Mouse (Mus musculus) small intestine, adult 2 months (tissue): ENCODE results near the gene Usp29. TPM values are rescaled to one million over a fixed set of nuclear protein-coding genes. Genes with fewer than 3 reads are reported as not detected.

Source experiments
- H3K27ac ChIP-seq: fragments of 200-500 bp; 2 replicates; pipeline ENCODE4 v1.5.1; 2012; ENCODE audit warnings: low read depth, low read length, control low read depth, inconsistent platforms; ENCODE audit not compliant: insufficient read depth
- H3K27me3 ChIP-seq: fragments of 200-500 bp; 2 replicates; pipeline ENCODE4 v1.6.1; 2012; ENCODE audit warnings: mild to moderate bottlenecking, moderate library complexity, low read length, inconsistent platforms; ENCODE audit not compliant: control insufficient read depth, insufficient read depth
- H3K36me3 ChIP-seq: fragments of 200-500 bp; 2 replicates; pipeline ENCODE4 v1.6.1; 2012; ENCODE audit warnings: mild to moderate bottlenecking, low read length, control low read depth, inconsistent platforms; ENCODE audit not compliant: control insufficient read depth, insufficient read depth
- H3K4me1 ChIP-seq: fragments of 200-500 bp; 2 replicates; pipeline ENCODE4 v1.6.1; 2012; ENCODE audit warnings: low read length, inconsistent platforms, mixed read lengths; ENCODE audit not compliant: control insufficient read depth, insufficient read depth, insufficient read length
- H3K4me3 ChIP-seq: fragments of 200-500 bp; 2 replicates; pipeline ENCODE4 v1.5.1; 2012; ENCODE audit warnings: low read depth, mild to moderate bottlenecking, control low read depth, inconsistent platforms, low read length, moderate library complexity
- CTCF ChIP-seq: fragments of 200-500 bp; IDR thresholded peaks from 2 replicates; pipeline ENCODE4 v1.5.1; 2012; ENCODE audit warnings: low read depth, mild to moderate bottlenecking, control low read depth, inconsistent platforms, low read length, moderate library complexity, mixed read lengths; ENCODE audit not compliant: insufficient replicate concordance, insufficient read length; ENCODE audit errors: extremely low read depth
- POLR2A ChIP-seq: fragments of 200-500 bp; IDR thresholded peaks from 2 replicates; pipeline ENCODE4 v1.6.1; 2012; ENCODE audit warnings: low read depth, mild to moderate bottlenecking, control low read depth, inconsistent platforms, low read length, moderate library complexity
- WGBS: fragments of 180-500 bp; shearing (Covaris S2); methylation state at CpG from one replicate; pipeline ENCODE4 v1.1.7; 2018; 5-methylcytosine and 5-hydroxymethylcytosine counted together
- polyA plus RNA-seq: library from polyadenylated mRNA; depleted of rRNA; stranded (reverse); fragments of >200 nt; gene quantifications from 2 replicates; pipeline ENCODE4 v1.2.3, GENCODE M21; 2012

Gene Usp29
- polyA plus RNA-seq, 1 experiment = 0.09 TPM

DNA sequence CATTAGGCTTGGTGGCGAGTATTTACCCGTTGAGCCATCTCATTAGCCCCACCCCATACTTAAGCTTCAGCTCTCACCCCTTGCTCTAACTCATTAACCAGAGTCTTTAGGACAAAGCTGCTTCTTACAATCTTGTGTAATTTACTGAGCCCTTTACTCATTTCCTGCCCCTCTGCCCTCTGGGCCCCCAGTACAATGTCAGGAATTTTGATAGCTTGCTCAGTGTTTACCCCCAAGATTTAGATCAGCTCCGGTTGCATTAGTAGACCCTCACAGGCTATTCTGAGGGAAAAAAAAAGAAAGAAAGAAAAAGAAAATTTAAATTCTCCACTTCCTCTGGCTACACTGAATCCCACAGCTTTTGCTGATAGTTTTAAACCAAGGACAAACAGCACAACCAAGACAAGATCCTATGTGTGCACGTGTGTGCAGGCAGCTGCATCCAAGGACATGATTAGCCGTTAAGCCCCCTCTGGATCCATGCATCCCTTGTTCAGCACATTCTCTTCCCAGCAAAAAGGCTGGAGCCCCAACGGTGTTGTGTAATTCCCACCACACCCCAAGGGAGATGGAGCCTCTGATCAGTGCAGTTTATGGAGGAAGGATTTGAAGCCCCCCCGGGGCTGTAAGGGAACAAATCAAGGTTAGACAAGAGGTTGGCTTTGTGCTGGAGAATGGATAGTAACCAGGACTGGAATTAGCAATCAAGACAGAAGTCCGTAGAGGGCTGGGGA lies 54.1 kb downstream of the Usp29 start:
- no peaks in the 10 kb centered on the region for H3K4me1 ChIP-seq
- no peaks in the 10 kb centered on the region for H3K36me3 ChIP-seq
- H3K27ac ChIP-seq = no peak overlapping the region
- H3K4me3 ChIP-seq = no peak overlapping the region
- no peaks in the 10 kb centered on the region for H3K27me3 ChIP-seq
- no peak for TF ChIP-seq CTCF
- TF ChIP-seq POLR2A = no peak
- WGBS = 17% methylated on average over 8 of the region's 8 CpGs

GRCm38 (mm10) chr7:6787000-6787399 lies 56.6 kb downstream of the Usp29 start:
- Histone ChIP-seq H3K36me3 (no peaks in the 10 kb centered on the region), H3K4me3 (no peak overlapping the region), H3K27me3 (no peaks in the 10 kb centered on the region), H3K4me1 (no peaks in the 10 kb centered on the region), H3K27ac (no peak overlapping the region)
- no peak for TF ChIP-seq CTCF
- TF ChIP-seq POLR2A = no peak
- WGBS = 36% methylated on average over 2 of the region's 2 CpGs

- H3K27me3 ChIP-seq = no peaks in the 10 kb centered on the region
- H3K27ac ChIP-seq = no peak overlapping the region
- H3K4me1 ChIP-seq = no peaks in the 10 kb centered on the region
- H3K4me3 ChIP-seq = no peak overlapping the region
- no peaks in the 10 kb centered on the region for H3K36me3 ChIP-seq
- 89% methylated on average over 2 of the region's 2 CpGs for WGBS
- TF ChIP-seq CTCF (no peak), POLR2A (no peak)
Observed at GRCm38 (mm10) chr7:6788101-6788500, 57.7 kb downstream of the Usp29 start.

GRCm38 (mm10) chr7:6791286-6792065 lies 61.1 kb downstream of the Usp29 start:
- H3K27ac ChIP-seq = no peak overlapping the region

GRCm38 (mm10) chr7:6793240-6793639 lies 62.9 kb downstream of the Usp29 start:
- Histone ChIP-seq H3K27ac (no peak overlapping the region), H3K36me3 (no peaks in the 10 kb centered on the region), H3K4me1 (no peaks in the 10 kb centered on the region), H3K27me3 (no peaks in the 10 kb centered on the region), H3K4me3 (no peak overlapping the region)
- TF ChIP-seq CTCF = no peak
- WGBS = 84% methylated on average over 6 of the region's 6 CpGs

More at GRCm38 (mm10) chr7:6791286-6792065, 61.1 kb downstream of the Usp29 start:
- Histone ChIP-seq H3K4me3 (no peak overlapping the region), H3K36me3 (no peaks in the 10 kb centered on the region), H3K4me1 (no peaks in the 10 kb centered on the region), H3K27me3 (no peaks in the 10 kb centered on the region)
- no peak for TF ChIP-seq CTCF
- no peak for TF ChIP-seq POLR2A
- 78% methylated on average over 9 of the region's 9 CpGs for WGBS

DNA sequence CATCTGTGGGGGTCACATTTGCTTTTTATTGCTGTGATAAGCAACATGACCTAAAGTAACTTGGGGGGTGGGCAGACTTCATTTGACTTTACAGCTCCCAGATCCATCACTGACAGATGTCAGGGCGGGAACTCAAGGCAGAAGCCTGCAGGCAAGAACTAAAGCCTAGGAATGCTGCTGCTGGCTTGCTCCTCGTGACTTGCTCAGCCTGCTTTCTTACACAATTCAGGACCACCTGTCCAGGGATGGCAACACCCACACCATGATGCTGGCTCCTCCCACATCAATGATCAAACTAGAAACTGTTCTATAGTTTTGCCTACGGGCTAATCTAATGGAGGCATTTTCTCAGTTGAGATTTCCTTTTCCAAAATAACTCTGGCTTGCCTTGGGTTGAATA lies 63.4 kb downstream of the Usp29 start:
- no peaks in the 10 kb centered on the region for H3K4me1 ChIP-seq
- H3K36me3 ChIP-seq = no peaks in the 10 kb centered on the region
- H3K27ac ChIP-seq = no peak overlapping the region
- no peaks in the 10 kb centered on the region for H3K27me3 ChIP-seq
- no peak overlapping the region for H3K4me3 ChIP-seq
- TF ChIP-seq CTCF (no peak), POLR2A (no peak)
- WGBS = 75% methylated on average over 3 of the region's 3 CpGs

- 54% methylated on average over 2 of the region's 2 CpGs for WGBS
- Histone ChIP-seq H3K4me1 (no peaks in the 10 kb centered on the region), H3K27ac (no peak overlapping the region), H3K4me3 (no peak overlapping the region), H3K27me3 (no peaks in the 10 kb centered on the region), H3K36me3 (no peaks in the 10 kb centered on the region)
- TF ChIP-seq CTCF (no peak), POLR2A (no peak)
Observed at GRCm38 (mm10) chr7:6797408-6797807, 67.0 kb downstream of the Usp29 start.
